Mouse (Mus musculus) cerebellum, adult 9-10 months (tissue): ENCODE measurements around the gene Plppr3.
"Not testable (repeated sequence)": the region's sequence is repeated elsewhere in the genome, so short reads cannot be mapped to it uniquely, and the experiment has no call there.

ENCODE experiments used
- DNase-seq: peaks from one replicate; pipeline ENCODE4 v3.0.0; 2022

The Plppr3 gene

GRCm38 (mm10) chr10:79900951-79901410, 26.5 kb upstream of the Plppr3 start:
- DNase-seq = no peak

- no peak for DNase-seq
Observed at GRCm38 (mm10) chr10:79897316-79898245, 23.1 kb upstream of the Plppr3 start.

GRCm38 (mm10) chr10:79896814-79897213, 22.4 kb upstream of the Plppr3 start:
- DNase-seq = no peak

- DNase-seq = no peak
Observed at GRCm38 (mm10) chr10:79896306-79896705, 21.9 kb upstream of the Plppr3 start.

- peak; percentile 89 for DNase-seq
Observed at GRCm38 (mm10) chr10:79892451-79893118, 18.2 kb upstream of the Plppr3 start.

- no peak for DNase-seq
Observed at GRCm38 (mm10) chr10:79890670-79891069, 16.2 kb upstream of the Plppr3 start, which contains the start of gene Cfd. TSS of gene Cfd (plus strand) at chr10:79890853.

- no peak for DNase-seq
Observed at GRCm38 (mm10) chr10:79889386-79889785, 15.0 kb upstream of the Plppr3 start.

- no peak for DNase-seq
Observed at GRCm38 (mm10) chr10:79886611-79887010, 12.2 kb upstream of the Plppr3 start.

GRCm38 (mm10) chr10:79886054-79886453, 11.6 kb upstream of the Plppr3 start, which contains the start of gene Elane:
TSS of gene Elane (plus strand) at chr10:79886247.
- no peak for DNase-seq

- DNase-seq = not testable (repeated sequence)
Observed at GRCm38 (mm10) chr10:79884938-79885337, 10.5 kb upstream of the Plppr3 start.

GRCm38 (mm10) chr10:79884446-79884845, 10.0 kb upstream of the Plppr3 start:
- no peak for DNase-seq

GRCm38 (mm10) chr10:79883297-79884084, 9.1 kb upstream of the Plppr3 start:
- DNase-seq = peak; percentile 88

GRCm38 (mm10) chr10:79881981-79882380, 7.5 kb upstream of the Plppr3 start:
- no peak for DNase-seq

- no peak for DNase-seq
Observed at GRCm38 (mm10) chr10:79880721-79881120, 6.3 kb upstream of the Plppr3 start.

GRCm38 (mm10) chr10:79879527-79879926, 5.1 kb upstream of the Plppr3 start:
- DNase-seq = no peak

- DNase-seq = no peak
Observed at GRCm38 (mm10) chr10:79877757-79878156, 3.3 kb upstream of the Plppr3 start.

- no peak for DNase-seq
Observed at GRCm38 (mm10) chr10:79877174-79877573, 2.7 kb upstream of the Plppr3 start.

GRCm38 (mm10) chr10:79873715-79874289, 632 bp downstream of the Plppr3 start:
- no peak for DNase-seq

GRCm38 (mm10) chr10:79873313-79873712, 1.1 kb downstream of the Plppr3 start:
- DNase-seq = no peak

- no peak for DNase-seq
Observed at GRCm38 (mm10) chr10:79872862-79873261, 1.6 kb downstream of the Plppr3 start.

GRCm38 (mm10) chr10:79871845-79872244, 2.6 kb downstream of the Plppr3 start:
- DNase-seq = no peak

- DNase-seq = peak; percentile 44
Observed at GRCm38 (mm10) chr10:79866601-79867000, 7.8 kb downstream of the Plppr3 start.
